Mouse (Mus musculus) c-Kit-positive CD71-positive TER-119-positive erythroid progenitor cells, embryonic 14.5 days (primary cell): Measurements from ENCODE around the gene Gm10696.
"Not testable (repeated sequence)": the region's sequence is repeated elsewhere in the genome, so short reads cannot be mapped to it uniquely, and the experiment has no call there.

Source experiments
- DNase-seq: peaks from one replicate; pipeline ENCODE4 v3.0.0-alpha.2; 2013; ENCODE audit warnings: low spot score

The Gm10696 gene

GRCm38 (mm10) chr3:94178093-94178492 lies at the start of gene Gm10696:
Gm10696 (minus strand) TSS chr3:94178193.
- DNase-seq: not testable (repeated sequence)

- not testable (repeated sequence) for DNase-seq
These were observed 18.4 kb upstream of the Gm10696 start, which contains the start of gene Gm5286 for GRCm38 (mm10) chr3:94196414-94196813. Gm5286 (plus strand) TSS chr3:94196714.

- not testable (repeated sequence) for DNase-seq
These were observed 10.6 kb downstream of the Gm10696 start for GRCm38 (mm10) chr3:94167351-94167750.
